Mouse (Mus musculus) cerebellum, adult 9-10 months (tissue): Measurements from ENCODE around the gene Cog8.
"Not testable (repeated sequence)": the region's sequence is repeated elsewhere in the genome, so short reads cannot be mapped to it uniquely, and the experiment has no call there.

Experiments used
- DNase-seq: peaks from one replicate; pipeline ENCODE4 v3.0.0; 2022

Cog8 gene

GRCm38 (mm10) chr8:107040632-107041031 lies 15.9 kb downstream of the Cog8 start:
- DNase-seq, result no peak

- no peak for DNase-seq
Measured at GRCm38 (mm10) chr8:107036626-107037025, 19.9 kb downstream of the Cog8 start.

- DNase-seq, result no peak
Measured at GRCm38 (mm10) chr8:107035641-107036040, 20.8 kb downstream of the Cog8 start.

DNA sequence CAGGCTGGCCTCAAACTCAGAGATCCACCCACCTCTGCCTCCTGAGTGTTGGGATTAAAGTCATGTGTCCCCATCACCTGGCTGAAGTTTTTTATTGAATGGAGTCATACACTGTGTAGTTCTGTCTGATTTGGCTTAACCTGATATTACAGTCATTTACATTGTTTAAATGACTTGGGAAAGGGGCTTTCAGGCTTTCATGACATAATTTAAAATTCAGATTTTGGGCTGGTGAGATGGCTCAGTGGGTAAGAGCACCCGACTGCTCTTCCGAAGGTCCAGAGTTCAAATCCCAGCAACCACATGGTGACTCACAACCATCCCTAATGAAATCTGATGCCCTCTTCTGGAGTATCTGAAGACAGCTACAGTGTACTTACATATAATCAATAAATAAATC lies 22.9 kb downstream of the Cog8 start:
- not testable (repeated sequence) for DNase-seq

DNA sequence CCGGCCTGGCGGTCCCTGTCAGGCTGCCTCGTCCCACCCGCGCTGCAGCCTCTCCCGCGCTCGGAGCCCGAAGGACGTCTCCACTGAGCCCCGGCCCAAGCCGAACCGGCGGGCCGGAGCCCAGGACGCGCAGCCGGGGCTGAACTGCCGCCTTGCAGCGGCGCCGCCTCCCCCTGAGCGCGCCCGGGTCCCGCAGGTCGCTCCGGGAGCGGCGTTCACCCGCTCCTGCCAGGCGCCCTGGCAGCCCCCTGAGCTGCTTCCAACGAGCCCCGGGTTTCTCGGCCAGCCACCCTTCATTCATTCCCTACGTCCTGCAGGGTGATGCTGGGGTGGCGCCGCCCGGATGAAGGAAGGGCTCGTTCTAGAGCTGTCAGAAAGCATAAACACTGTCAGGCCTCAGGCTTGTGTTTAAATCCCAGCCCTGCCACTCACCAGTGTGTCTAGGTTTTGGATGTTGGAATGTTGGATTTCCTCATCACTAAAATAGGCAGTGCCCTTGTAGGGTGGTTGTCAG lies 24.9 kb downstream of the Cog8 start:
- DNase-seq, result peak; percentile 28

DNA sequence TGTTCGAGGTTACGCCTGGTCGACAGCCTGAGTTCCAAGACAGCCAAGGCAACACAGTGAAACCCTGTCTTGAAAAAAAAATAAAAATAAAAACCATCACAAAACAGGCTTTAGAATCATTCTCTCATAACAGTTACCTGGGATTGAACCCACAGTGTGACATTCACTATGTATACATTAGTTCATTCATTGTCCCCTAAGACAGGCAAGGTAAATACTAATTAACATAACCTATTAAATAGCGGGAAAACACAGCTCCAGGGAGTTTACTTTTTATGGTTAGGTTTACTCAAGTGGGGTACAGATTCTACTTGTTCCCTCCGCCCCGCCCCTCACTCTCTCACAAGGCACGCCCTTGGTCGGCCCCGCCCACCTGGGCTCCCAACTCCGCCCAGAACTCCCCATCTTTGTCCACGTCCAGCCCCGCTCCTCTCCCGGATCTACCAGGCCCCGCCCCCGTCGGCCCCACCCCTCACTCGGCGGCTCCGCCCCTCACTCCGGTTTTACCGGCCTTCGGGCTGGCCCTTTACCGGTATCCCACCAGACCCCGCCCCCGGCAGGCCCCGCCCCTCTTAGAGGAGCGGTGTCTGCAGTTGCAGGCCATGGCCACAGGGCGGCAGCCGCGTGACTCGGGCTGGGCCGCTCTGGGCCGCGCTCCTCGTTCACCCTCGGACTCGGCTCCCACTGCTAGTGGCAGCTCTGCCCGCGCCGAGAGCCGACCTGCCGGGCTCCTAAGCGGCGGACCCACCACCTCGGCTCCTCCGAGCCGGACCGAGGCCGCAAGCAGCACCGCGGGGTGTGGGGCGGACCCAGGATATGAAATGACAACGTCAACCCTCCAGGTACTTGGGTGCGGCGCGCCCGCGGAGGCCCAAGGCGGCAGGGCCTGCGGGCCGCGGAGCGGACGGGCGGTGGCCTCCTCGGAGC lies 25.6 kb downstream of the Cog8 start, which contains the start of gene Vps4a:
Vps4a (plus strand) TSS at position 573 of the 927 bp plus-strand sequence.
- DNase-seq, result peak; percentile 97

DNA sequence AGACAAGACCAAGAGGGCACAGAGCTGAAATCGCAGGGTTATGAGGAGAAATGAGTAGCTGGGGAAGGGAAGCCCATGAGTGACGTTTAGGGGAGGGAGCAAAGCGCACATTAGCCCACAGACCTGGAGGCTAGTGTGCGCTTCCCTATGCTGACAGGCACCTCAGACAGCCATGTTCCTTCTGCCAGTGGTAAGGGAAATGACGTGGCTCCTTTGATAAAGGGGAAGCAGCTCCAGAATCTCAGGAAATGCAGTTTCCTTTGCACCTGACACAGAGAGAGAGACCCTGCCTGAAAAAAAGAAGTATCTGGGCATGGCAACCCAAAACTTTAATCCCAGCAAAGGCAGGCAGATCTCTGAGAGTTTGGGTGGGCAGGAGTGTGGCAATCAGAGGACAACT lies 26.4 kb downstream of the Cog8 start:
- no peak for DNase-seq

DNA sequence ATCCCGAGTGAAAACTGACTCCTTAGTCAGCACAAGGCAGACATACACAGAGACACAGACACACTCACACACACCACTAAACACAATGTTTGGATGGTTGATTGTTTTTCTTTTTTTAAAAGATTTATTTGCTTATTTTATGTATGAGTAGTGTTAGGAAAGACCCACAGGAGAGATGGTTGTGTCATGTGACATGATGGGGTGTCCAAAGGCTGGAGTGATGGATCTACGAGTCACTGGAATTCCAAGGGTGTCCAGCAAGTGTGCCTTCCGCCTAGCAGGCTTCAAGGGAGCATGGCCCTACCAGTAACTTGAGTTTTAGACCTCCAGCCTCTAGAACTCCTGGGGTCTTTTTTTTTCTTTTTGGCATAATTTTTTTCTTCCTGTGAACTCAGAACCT lies 27.2 kb downstream of the Cog8 start:
- DNase-seq, result peak; percentile 10

DNA sequence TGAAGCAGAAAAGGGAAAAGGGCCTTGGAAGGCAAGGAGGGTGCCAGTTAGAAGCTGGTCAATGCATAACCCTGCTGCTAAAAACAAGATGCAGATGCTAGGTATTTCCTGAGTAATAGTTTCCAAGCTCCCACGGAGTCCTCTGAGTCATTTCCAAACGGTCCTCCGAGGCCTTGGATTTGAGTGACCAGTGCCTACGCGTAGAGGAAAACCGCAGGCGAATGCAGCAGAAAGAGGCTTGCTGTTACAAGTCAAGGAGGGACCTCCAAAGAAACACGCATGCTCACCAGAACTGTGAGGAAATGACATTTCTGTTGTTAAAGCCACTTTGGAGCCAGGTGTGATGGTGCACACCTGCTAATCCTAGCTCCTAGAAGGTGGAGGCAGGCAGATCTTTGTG lies 33.0 kb downstream of the Cog8 start:
- DNase-seq, result no peak

GRCm38 (mm10) chr8:107014915-107015314 lies 41.6 kb downstream of the Cog8 start:
- DNase-seq, result no peak

DNA sequence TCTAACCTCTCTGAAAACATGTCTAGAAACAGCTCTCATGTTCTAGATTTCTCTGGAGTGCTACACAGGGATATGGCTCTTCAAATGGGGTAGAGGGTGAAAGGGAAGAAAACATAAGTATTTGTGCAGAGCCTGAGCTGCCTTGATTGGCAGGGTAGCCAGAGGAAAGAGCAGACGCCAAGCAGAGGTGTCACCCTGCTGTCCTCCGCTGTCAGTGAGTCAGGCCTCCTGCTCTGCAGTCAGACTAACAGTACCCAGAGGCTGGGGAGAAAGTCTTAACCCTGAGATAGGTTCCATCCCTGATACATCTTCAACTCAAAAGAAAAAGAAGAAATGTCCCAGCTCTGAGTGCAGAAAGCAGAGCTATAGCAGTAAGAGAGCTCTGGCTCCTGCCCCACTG lies 43.8 kb downstream of the Cog8 start:
- DNase-seq, result no peak

DNA sequence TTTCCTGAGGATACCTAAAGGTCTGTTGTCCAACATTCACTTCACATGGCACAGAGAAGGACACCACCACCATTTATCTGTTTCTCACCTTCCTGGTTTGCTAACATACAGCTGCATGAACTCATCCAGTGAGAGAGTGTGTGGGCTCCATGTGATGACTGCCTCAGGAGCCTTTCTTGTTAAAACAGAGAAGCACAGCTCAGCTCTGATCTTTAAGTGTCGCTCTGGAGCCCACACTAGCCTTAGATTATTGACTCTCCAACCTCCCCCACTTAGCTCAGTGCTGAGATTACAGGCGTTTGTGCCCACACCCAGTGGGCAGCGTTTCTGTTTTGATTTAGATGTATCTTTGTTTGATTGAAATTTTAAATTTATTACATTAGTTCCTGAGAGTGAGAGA lies 48.7 kb downstream of the Cog8 start:
- no peak for DNase-seq

GRCm38 (mm10) chr8:107002532-107002931 lies 54.0 kb downstream of the Cog8 start:
- DNase-seq, result peak; percentile 88

GRCm38 (mm10) chr8:106999068-106999467 lies 57.4 kb downstream of the Cog8 start:
- DNase-seq, result no peak

GRCm38 (mm10) chr8:106997416-106997815 lies 59.1 kb downstream of the Cog8 start:
- no peak for DNase-seq

GRCm38 (mm10) chr8:106996339-106996738 lies 60.1 kb downstream of the Cog8 start:
- not testable (repeated sequence) for DNase-seq
